Mouse (Mus musculus) hindbrain, embryonic 12.5 days (tissue): Measurements from ENCODE around the gene Gm17677. TPM values are rescaled to one million over a fixed set of nuclear protein-coding genes. Genes with fewer than 3 reads are reported as not detected.

Experiments used
- ATAC-seq: fragments of 200-750 bp; cut with Nextera tagmentation; 2 replicates; pipeline ENCODE4 v1.8.0; 2017; ENCODE audit warnings: moderate TSS enrichment; ENCODE audit not compliant: low FRiP score
- H3K27ac ChIP-seq: fragments of 300-500 bp; sonication (generic); 2 replicates; pipeline ENCODE4 v1.5.1; 2016; ENCODE audit warnings: mild to moderate bottlenecking
- H3K27me3 ChIP-seq: fragments of 300-500 bp; sonication (generic); 2 replicates; pipeline ENCODE4 v1.6.1; 2016; ENCODE audit warnings: mild to moderate bottlenecking
- H3K36me3 ChIP-seq: fragments of 300-500 bp; sonication (generic); 2 replicates; pipeline ENCODE4 v1.6.1; 2016; ENCODE audit warnings: mild to moderate bottlenecking
- H3K4me1 ChIP-seq: fragments of 300-500 bp; sonication (generic); 2 replicates; pipeline ENCODE4 v1.6.1; 2016
- H3K4me2 ChIP-seq: fragments of 300-500 bp; sonication (generic); replicated peaks from 2 replicates; pipeline ENCODE4 v1.6.1; 2016; ENCODE audit warnings: mild to moderate bottlenecking
- H3K4me3 ChIP-seq: fragments of 300-500 bp; sonication (generic); 2 replicates; pipeline ENCODE4 v1.5.1; 2016; ENCODE audit warnings: mild to moderate bottlenecking
- H3K9ac ChIP-seq: fragments of 300-500 bp; sonication (generic); 2 replicates; pipeline ENCODE4 v1.6.1; 2016; ENCODE audit warnings: mild to moderate bottlenecking, moderate library complexity
- H3K9me3 ChIP-seq: fragments of 300-500 bp; sonication (generic); replicated peaks from 2 replicates; pipeline ENCODE4 v1.6.1; 2016; ENCODE audit warnings: mild to moderate bottlenecking
- WGBS: fragments of 180-500 bp; shearing (Covaris S2); methylation state at CpG from one replicate; pipeline ENCODE4 v1.1.7; 2016; 5-methylcytosine and 5-hydroxymethylcytosine counted together
- polyA plus RNA-seq: library from polyadenylated mRNA; unstranded; fragments of >200 nt; fragmentation: Nextera tagmentation; extraction: Ambion mirVana; gene quantifications from 2 replicates; pipeline ENCODE4 v1.2.1, GENCODE M21; 2016

Gm17677 gene
- polyA plus RNA-seq = not detected in 2 replicates

DNA sequence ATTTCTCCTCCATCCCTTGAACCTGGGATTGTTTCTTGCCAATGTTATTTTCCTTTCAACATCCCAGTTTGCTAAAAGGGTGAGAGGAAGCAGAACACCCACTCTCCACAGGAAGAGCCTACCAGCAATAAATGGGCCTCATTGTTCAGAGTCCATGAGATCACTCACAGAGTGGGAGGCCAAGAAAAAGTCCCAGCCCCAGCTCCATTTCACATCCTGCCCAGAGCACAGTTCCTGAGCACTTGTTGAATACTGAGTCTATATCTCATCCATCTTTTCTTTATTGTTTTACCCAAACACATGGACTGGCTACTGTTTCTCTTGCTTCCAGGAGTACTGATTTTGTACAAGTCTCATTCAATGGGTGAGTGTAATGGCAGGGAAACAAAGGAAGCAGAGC lies at the start of gene Gm17677:
Gene Gm17677 (plus strand): TSS at position 301 of the 400 bp plus-strand sequence.
- Histone ChIP-seq H3K27me3 (no peaks in the 10 kb centered on the region), H3K36me3 (no peaks in the 10 kb centered on the region), H3K9ac (no peak within 1 kb of the TSS), H3K9me3 (no peaks in the 10 kb centered on the region), H3K27ac (no peak within 1 kb of the TSS), H3K4me1 (no peaks in the 10 kb centered on the region), H3K4me3 (no peak within 1 kb of the TSS), H3K4me2 (no peak within 1 kb of the TSS)
- ATAC-seq = no peak

DNA sequence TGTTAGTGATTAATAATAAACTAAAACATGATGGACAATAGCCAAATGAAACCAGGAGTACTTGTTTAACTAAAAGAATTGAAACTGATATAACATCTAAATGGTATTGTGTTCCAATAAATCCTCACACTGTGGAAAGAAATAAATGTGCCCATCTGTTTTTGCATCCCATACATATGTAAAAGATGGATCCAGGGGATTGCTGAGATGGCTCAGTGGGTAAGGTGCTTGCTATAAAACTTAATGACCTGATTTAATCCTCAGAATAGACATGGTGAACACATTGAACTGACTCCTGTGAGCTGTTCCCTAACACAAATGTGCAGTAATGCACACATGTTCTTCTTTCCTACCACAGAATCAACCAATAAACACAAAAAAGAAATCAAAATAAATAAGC lies 48.9 kb upstream of the Gm17677 start:
- H3K4me2 ChIP-seq = no peak overlapping the region
- no peak for ATAC-seq
- no peak overlapping the region for H3K27ac ChIP-seq
- H3K36me3 ChIP-seq = no peaks in the 10 kb centered on the region
- no peaks in the 10 kb centered on the region for H3K27me3 ChIP-seq
- H3K9ac ChIP-seq = no peak overlapping the region
- H3K4me3 ChIP-seq = no peak overlapping the region
- no peaks in the 10 kb centered on the region for H3K4me1 ChIP-seq
- H3K9me3 ChIP-seq = peaks cover 8% of the 10 kb centered on the region

DNA sequence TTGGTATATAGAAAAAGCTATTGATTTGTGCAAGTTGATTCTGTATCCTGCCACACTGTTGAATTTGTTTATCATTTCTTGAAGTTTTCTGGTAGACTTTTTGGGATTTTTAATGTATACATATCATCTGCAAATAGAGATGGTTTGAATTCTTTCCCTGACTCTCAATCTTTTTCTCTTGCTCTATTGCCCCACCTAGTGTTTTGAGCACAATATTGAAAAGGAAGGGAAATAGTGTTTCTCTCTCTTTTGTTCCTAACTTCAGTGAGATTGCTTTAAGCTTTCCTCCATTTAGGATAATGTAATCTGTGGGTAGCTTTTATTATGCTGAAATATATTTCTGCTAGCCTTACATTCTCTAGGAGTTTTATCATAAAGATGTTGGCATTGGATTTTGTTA lies 33.6 kb upstream of the Gm17677 start:
- Histone ChIP-seq H3K27me3 (no peaks in the 10 kb centered on the region), H3K36me3 (no peaks in the 10 kb centered on the region), H3K4me1 (no peaks in the 10 kb centered on the region), H3K4me3 (no peak overlapping the region), H3K4me2 (no peak overlapping the region), H3K27ac (no peak overlapping the region), H3K9me3 (no peaks in the 10 kb centered on the region; the same call in 1 of the 2 replicates), H3K9ac (no peak overlapping the region)
- no peak for ATAC-seq

DNA sequence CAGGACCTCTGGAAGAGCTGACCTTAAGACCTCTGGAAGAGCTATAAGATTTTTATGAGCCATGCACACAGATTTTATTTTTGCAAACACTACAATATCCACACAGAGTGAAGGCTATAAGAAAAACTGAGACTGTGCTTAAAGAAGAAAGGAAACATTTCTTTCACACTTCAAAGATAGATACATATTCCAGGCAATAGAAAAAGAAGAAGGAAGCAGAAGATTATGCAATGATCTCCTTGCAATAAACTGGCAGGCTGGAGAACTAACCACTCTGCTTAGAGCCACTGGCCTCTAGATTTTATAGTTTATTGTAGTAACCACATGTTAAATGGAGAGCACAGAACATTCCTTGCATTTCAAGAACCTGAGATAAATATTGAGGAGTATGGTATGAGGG lies 16.0 kb downstream of the Gm17677 start:
- Histone ChIP-seq H3K27ac (no peak overlapping the region), H3K36me3 (no peaks in the 10 kb centered on the region), H3K4me2 (no peak overlapping the region), H3K4me3 (no peak overlapping the region), H3K9me3 (peaks cover 4% of the 10 kb centered on the region; the same call in 1 of the 2 replicates), H3K27me3 (no peaks in the 10 kb centered on the region), H3K9ac (no peak overlapping the region), H3K4me1 (no peaks in the 10 kb centered on the region)
- no peak for ATAC-seq

DNA sequence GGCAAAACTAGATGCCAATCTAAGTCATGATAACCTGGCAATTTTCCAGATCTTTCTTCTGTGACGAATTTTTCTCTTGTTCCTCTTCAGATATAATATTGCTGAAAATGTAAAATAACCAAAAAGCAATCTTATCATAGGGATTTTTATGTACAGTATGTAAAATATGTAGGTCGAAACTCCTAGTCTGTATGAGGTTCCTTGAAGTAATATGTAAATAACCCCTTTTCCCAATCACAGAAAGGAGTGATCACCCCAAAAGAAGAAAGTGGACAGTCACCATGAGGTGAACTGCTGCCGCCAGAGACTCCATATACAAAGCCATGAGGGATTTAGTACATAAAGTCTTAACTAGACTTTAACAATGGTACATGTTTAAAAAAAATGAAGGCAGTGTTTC lies 37.2 kb downstream of the Gm17677 start, which contains the start of gene Gm17727:
Gene Gm17727 (minus strand): TSS at position 101 of the 400 bp plus-strand sequence.
- H3K4me2 ChIP-seq = no peak within 1 kb of the TSS
- no peak within 1 kb of the TSS for H3K27ac ChIP-seq
- no peak within 1 kb of the TSS for H3K9ac ChIP-seq
- no peak within 1 kb of the TSS for H3K4me3 ChIP-seq
- no peak for ATAC-seq
- no peaks in the 10 kb centered on the region for H3K27me3 ChIP-seq
- H3K4me1 ChIP-seq = no peaks in the 10 kb centered on the region
- WGBS = 63% methylated on average over 3 of the region's 3 CpGs
- H3K9me3 ChIP-seq = peaks cover 5% of the 10 kb centered on the region
- H3K36me3 ChIP-seq = no peaks in the 10 kb centered on the region

DNA sequence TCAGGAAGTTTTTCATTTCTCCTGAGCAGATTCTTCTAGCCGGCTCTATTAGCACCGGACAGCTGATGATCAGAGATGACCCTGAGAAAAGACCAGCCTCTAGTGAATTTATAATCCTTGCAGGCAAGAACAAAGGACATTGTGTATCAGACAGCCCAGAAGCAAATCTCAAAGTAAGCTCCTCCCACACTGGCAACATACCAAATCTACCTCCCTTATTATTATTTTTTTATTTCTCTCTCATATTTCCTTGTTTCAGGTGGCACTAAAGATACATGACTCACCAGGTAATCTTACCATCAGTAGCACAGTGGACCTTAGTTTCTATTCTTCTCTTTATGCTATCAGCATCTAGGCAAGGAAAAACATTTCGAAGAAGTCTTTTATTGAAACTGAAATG lies 49.2 kb downstream of the Gm17677 start, which contains the start of the genes Gm27235 and D730048I06Rik:
Gene Gm27235 (minus strand): TSS at position 101 of the 400 bp plus-strand sequence.
Gene D730048I06Rik (minus strand): TSS at position 112 of the 400 bp plus-strand sequence.
- Histone ChIP-seq H3K9me3 (peaks cover 30% of the 10 kb centered on the region), H3K9ac (no peak within 1 kb of the TSS), H3K36me3 (no peaks in the 10 kb centered on the region), H3K27me3 (no peaks in the 10 kb centered on the region), H3K27ac (no peak within 1 kb of the TSS), H3K4me2 (no peak within 1 kb of the TSS), H3K4me1 (no peaks in the 10 kb centered on the region), H3K4me3 (no peak within 1 kb of the TSS)
- 86% methylated on average over 3 of the region's 3 CpGs for WGBS
- ATAC-seq = no peak

Other genes with a start within 250 kb of the Gm17677 start
- not detected in 2 replicates for gene Gm1113, start 222.8 kb upstream of the Gm17677 start, polyA plus RNA-seq
- 11.5 and 12.6 TPM in 2 replicates for gene Ddx25, start 182.5 kb upstream of the Gm17677 start, polyA plus RNA-seq
- gene Pus3, start 182.5 kb upstream of the Gm17677 start, polyA plus RNA-seq = 16.3 and 16.7 TPM in 2 replicates
- gene Pate2, start 170.8 kb upstream of the Gm17677 start, polyA plus RNA-seq = 2.0 and 2.3 TPM in 2 replicates
- gene Hyls1, start 170.7 kb upstream of the Gm17677 start, polyA plus RNA-seq = 21.8 and 22.3 TPM in 2 replicates
- gene Pate4, start 129.1 kb upstream of the Gm17677 start, polyA plus RNA-seq = not detected in 2 replicates
- gene Pate3, start 92.8 kb upstream of the Gm17677 start, polyA plus RNA-seq = not detected in 2 replicates
- gene Pate1, start 53.7 kb upstream of the Gm17677 start, polyA plus RNA-seq = 0.18 TPM in 1 of 2 replicates, not detected in the other
- gene Gm17727, start 37.1 kb downstream of the Gm17677 start, polyA plus RNA-seq = not detected in 2 replicates
- gene Gm27235, start 49.1 kb downstream of the Gm17677 start, polyA plus RNA-seq = not detected in 2 replicates
- gene D730048I06Rik, start 49.1 kb downstream of the Gm17677 start, polyA plus RNA-seq = not detected in 2 replicates
- gene 9230110F15Rik, start 103.1 kb downstream of the Gm17677 start, polyA plus RNA-seq = not detected in 2 replicates
- not detected in 2 replicates for gene 9230113P08Rik, start 167.4 kb downstream of the Gm17677 start, polyA plus RNA-seq